Mouse (Mus musculus) kidney, postnatal 0 days (tissue): ENCODE results near the gene Ube2a. TPM values are rescaled to one million over a fixed set of nuclear protein-coding genes. Genes with fewer than 3 reads are reported as not detected.

Experiments used
- ATAC-seq: fragments of 200-750 bp; cut with Nextera tagmentation; replicated peaks from 2 replicates; pipeline ENCODE4 v1.8.0; 2017; ENCODE audit warnings: low read depth, moderate number of reproducible peaks, moderate TSS enrichment, moderate library complexity; ENCODE audit not compliant: low FRiP score
- DNase-seq: peaks from one replicate; pipeline ENCODE4 v3.0.0-alpha.2; 2016; ENCODE audit warnings: low spot score
- H3K27ac ChIP-seq: fragments of 300-500 bp; sonication (generic); 2 replicates; pipeline ENCODE4 v1.5.1; 2014; ENCODE audit warnings: mild to moderate bottlenecking
- H3K27me3 ChIP-seq: fragments of 300-500 bp; sonication (generic); 2 replicates; pipeline ENCODE4 v1.6.1; 2014; ENCODE audit warnings: low read length, mixed read lengths; ENCODE audit not compliant: insufficient read depth
- H3K36me3 ChIP-seq: fragments of 300-500 bp; sonication (generic); 2 replicates; pipeline ENCODE4 v1.6.1; 2014; ENCODE audit warnings: low read length, mixed read lengths; ENCODE audit not compliant: insufficient read depth
- H3K4me1 ChIP-seq: fragments of 300-500 bp; sonication (generic); replicated peaks from 2 replicates; pipeline ENCODE4 v1.6.1; 2014; ENCODE audit warnings: antibody characterized with exemption, low read length, mixed read lengths; ENCODE audit not compliant: insufficient read depth
- H3K4me2 ChIP-seq: fragments of 300-500 bp; sonication (generic); 2 replicates; pipeline ENCODE4 v1.6.1; 2014; ENCODE audit warnings: mild to moderate bottlenecking, low read length, moderate library complexity, mixed read lengths
- H3K4me3 ChIP-seq: fragments of 300-500 bp; sonication (generic); replicated peaks from 2 replicates; pipeline ENCODE4 v1.5.1; 2014; ENCODE audit warnings: low read depth, low read length
- H3K9ac ChIP-seq: fragments of 300-500 bp; sonication (generic); 2 replicates; pipeline ENCODE4 v1.6.1; 2014; ENCODE audit warnings: low read depth, low read length
- H3K9me3 ChIP-seq: fragments of 300-500 bp; sonication (generic); replicated peaks from 2 replicates; pipeline ENCODE4 v1.6.1; 2016; ENCODE audit warnings: low read length, inconsistent platforms, mixed read lengths
- CTCF ChIP-seq: IDR thresholded peaks from 2 replicates; pipeline ENCODE4 v1.5.1; 2016; ENCODE audit warnings: antibody characterized with exemption, low read depth, mild to moderate bottlenecking, moderate library complexity
- WGBS: fragments of 180-500 bp; shearing (Covaris S2); extraction: QIAGEN DNeasy Blood & Tissue Kit; methylation state at CpG from one replicate; pipeline ENCODE4 v1.1.7; 2014; 5-methylcytosine and 5-hydroxymethylcytosine counted together
- polyA plus RNA-seq: library from polyadenylated mRNA; unstranded; fragments of >200 nt; fragmentation: Nextera tagmentation; extraction: Ambion mirVana; gene quantifications from 2 replicates; pipeline ENCODE4 v1.2.1, GENCODE M21; 2015

The Ube2a gene
- polyA plus RNA-seq, 1 experiment from 2014 or later = 157 TPM

- H3K4me1 ChIP-seq = no peaks in the 10 kb centered on the region
- peak; percentile 64 for DNase-seq
These were observed 37.6 kb downstream of the Ube2a start for GRCm38 (mm10) chrX:36911343-36911742.

DNA sequence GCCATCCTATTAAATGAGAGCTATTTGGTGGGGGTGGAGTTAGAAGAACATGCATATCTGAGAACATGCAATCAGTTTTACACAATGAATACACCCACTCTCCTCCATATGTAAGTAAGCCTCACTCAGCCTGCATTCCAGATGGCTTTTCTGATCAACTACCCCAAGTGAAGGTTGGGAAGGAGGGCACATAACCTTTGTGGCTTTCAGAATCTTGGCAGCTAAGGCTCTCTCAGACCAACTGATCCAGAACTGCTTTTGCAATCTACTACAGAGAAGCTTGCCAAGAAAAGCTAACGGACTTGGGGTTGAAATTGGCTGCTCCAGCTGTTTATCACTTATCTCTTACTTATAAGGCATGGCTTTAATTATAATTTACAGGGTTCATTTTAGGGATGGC, 44.0 kb downstream of the Ube2a start:
- H3K9ac ChIP-seq = no peak overlapping the region
- H3K27ac ChIP-seq = no peak overlapping the region
- 76% methylated on average over 1 of the region's 1 CpGs for WGBS
- no peak for ATAC-seq
- no peak overlapping the region for H3K4me3 ChIP-seq
- no peak for DNase-seq
- TF ChIP-seq CTCF = no peak
- H3K4me2 ChIP-seq = no peak overlapping the region
- H3K27me3 ChIP-seq = no peaks in the 10 kb centered on the region
- H3K9me3 ChIP-seq = no peaks in the 10 kb centered on the region
- H3K36me3 ChIP-seq = no peaks in the 10 kb centered on the region
- no peaks in the 10 kb centered on the region for H3K4me1 ChIP-seq

More at GRCm38 (mm10) chrX:36911343-36911742, 37.6 kb downstream of the Ube2a start:
- no peak overlapping the region for H3K4me2 ChIP-seq
- H3K27me3 ChIP-seq = no peaks in the 10 kb centered on the region
- H3K9me3 ChIP-seq = no peaks in the 10 kb centered on the region
- no peaks in the 10 kb centered on the region for H3K36me3 ChIP-seq
- H3K9ac ChIP-seq = no peak overlapping the region
- no peak overlapping the region for H3K4me3 ChIP-seq
- ATAC-seq = no peak
- TF ChIP-seq CTCF = peak; percentile 69
- 47% methylated on average over 12 of the region's 12 CpGs for WGBS
- H3K27ac ChIP-seq = no peak overlapping the region

- Histone ChIP-seq H3K27ac (no peak overlapping the region), H3K27me3 (no peaks in the 10 kb centered on the region), H3K4me3 (no peak overlapping the region), H3K9me3 (no peaks in the 10 kb centered on the region), H3K4me2 (no peak overlapping the region), H3K36me3 (no peaks in the 10 kb centered on the region), H3K4me1 (no peaks in the 10 kb centered on the region), H3K9ac (no peak overlapping the region)
- TF ChIP-seq CTCF = no peak
- DNase-seq = no peak
- 92% methylated on average over 4 of the region's 4 CpGs for WGBS
- ATAC-seq = no peak
These were observed 47.6 kb downstream of the Ube2a start for GRCm38 (mm10) chrX:36921346-36921745.

- no peak overlapping the region for H3K27ac ChIP-seq
- no peak for TF ChIP-seq CTCF
- 56% methylated on average over 4 of the region's 4 CpGs for whole genome bisulfite sequencing
- no peaks in the 10 kb centered on the region for H3K9me3 ChIP-seq
- no peak for ATAC-seq
- no peak overlapping the region for H3K4me2 ChIP-seq
- no peak for DNase-seq
- no peaks in the 10 kb centered on the region for H3K27me3 ChIP-seq
- no peaks in the 10 kb centered on the region for H3K4me1 ChIP-seq
- H3K36me3 ChIP-seq = no peaks in the 10 kb centered on the region
- no peak overlapping the region for H3K4me3 ChIP-seq
- no peak overlapping the region for H3K9ac ChIP-seq
These were observed 55.1 kb downstream of the Ube2a start for GRCm38 (mm10) chrX:36928791-36929190.

DNA sequence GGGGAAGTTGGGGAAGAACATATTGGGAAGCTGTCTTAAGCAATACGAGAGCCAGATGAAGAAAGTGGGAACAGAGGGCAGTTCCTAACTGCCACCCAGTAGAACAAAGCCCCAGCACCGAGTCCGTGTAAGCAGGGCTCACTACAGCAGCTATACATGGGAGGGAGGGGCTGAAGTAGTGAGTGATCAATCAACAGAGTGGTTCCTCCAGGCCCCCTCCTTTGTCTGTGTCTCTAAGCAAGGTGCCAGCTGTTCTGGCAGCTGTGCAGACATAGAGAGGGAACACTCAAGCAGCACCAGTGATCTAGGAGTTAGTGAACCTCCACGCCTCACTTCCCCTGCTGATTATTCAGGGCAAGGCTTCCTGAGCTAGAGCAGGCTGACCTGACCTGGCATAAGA, 56.0 kb downstream of the Ube2a start:
- Histone ChIP-seq H3K27ac (no peak overlapping the region), H3K36me3 (no peaks in the 10 kb centered on the region), H3K4me2 (no peak overlapping the region), H3K9ac (no peak overlapping the region), H3K27me3 (no peaks in the 10 kb centered on the region), H3K4me3 (no peak overlapping the region), H3K9me3 (no peaks in the 10 kb centered on the region), H3K4me1 (no peaks in the 10 kb centered on the region)
- no peak for TF ChIP-seq CTCF
- ATAC-seq (no peak), DNase-seq (no peak)
- WGBS = 75% methylated on average over 4 of the region's 4 CpGs

DNA sequence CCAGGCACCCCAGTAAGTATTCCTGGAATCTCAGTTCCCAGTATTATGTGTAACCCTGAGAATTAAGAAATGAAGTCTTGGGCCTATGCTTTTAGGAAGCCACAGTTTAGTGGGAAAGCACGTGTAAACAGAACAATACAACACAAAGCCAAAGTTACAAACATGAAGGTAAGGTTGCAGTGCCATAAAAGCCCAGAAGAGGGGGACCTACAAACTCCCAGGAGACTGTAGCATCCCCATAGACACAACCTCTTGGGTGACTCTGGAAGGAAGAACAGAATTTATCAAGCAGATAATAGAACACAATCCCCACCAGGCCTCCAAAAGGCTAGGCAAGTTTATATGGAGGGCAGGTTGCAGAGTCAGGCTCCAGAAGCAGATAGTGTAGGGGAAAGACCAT, 56.9 kb downstream of the Ube2a start:
- TF ChIP-seq CTCF = peak; percentile 57
- Histone ChIP-seq H3K36me3 (no peaks in the 10 kb centered on the region), H3K4me3 (no peak overlapping the region), H3K27me3 (no peaks in the 10 kb centered on the region), H3K27ac (no peak overlapping the region), H3K9ac (no peak overlapping the region), H3K4me2 (no peak overlapping the region), H3K4me1 (no peaks in the 10 kb centered on the region), H3K9me3 (no peaks in the 10 kb centered on the region)
- WGBS = 49% methylated on average over 1 of the region's 1 CpGs
- ATAC-seq (no peak), DNase-seq (peak; percentile 32)

Other genes starting within 250 kb of the Ube2a start
- 2.8 and 3.5 TPM in 2 replicates for gene Akap17b, start 228.5 kb upstream of the Ube2a start, polyA plus RNA-seq
- gene Slc25a43, start 130.2 kb upstream of the Ube2a start, polyA plus RNA-seq = 2.9 and 3.9 TPM in 2 replicates
- gene Slc25a5, start 78.2 kb upstream of the Ube2a start, polyA plus RNA-seq = 1,543 and 1,561 TPM in 2 replicates
- gene C330007P06Rik, start 211 bp downstream of the Ube2a start, polyA plus RNA-seq = 22.5 and 26.4 TPM in 2 replicates
- 1.4 and 1.6 TPM in 2 replicates for gene Nkrf, start 29.0 kb downstream of the Ube2a start, polyA plus RNA-seq
- gene Sept6, start 117.9 kb downstream of the Ube2a start, polyA plus RNA-seq = 12.3 and 13.1 TPM in 2 replicates
- 0.11 TPM in 1 of 2 replicates, not detected in the other for gene Sowahd, start 174.9 kb downstream of the Ube2a start, polyA plus RNA-seq
- 703 and 903 TPM in 2 replicates for gene Rpl39, start 211.5 kb downstream of the Ube2a start, polyA plus RNA-seq
- gene Upf3b, start 236.4 kb downstream of the Ube2a start, polyA plus RNA-seq = 17.2 TPM in 2 replicates